Mouse (Mus musculus): ENCODE measurements around the gene Fbxo24.

DNA sequence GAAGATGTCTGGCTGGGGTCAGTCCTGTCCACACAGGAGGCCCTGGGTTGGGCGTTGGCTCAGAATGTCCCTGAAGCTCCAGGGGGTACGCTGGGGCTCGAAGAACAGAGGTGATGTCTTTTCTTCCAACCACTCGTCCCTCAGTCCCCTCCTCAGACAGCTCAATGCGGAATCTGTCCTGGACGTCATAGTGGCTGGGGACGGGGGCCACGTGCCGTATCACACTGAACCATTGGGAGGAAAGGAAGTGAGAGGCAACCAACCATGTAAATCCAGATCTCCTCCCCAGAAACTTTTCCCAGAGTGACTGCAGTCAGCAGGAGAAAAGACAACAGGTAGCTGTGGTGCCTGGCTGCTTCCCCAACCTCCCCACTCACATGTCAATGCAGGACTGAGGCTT lies 29.2 kb downstream of the Fbxo24 start:
- no peak for TF ChIP-seq CTCF (IDR thresholded peaks at IDR 0.05; ENCODE audit: extremely low read depth, insufficient read depth, insufficient read length, insufficient replicate concordance)
- TF ChIP-seq POLR2A (IDR thresholded peaks at IDR 0.05; ENCODE audit: low read depth, low read length): no peak

Data from spleen, adult 2 months (tissue).